Comparison of ENCODE assay signal across 30 mouse cellular contexts in the genomic region with DNA sequence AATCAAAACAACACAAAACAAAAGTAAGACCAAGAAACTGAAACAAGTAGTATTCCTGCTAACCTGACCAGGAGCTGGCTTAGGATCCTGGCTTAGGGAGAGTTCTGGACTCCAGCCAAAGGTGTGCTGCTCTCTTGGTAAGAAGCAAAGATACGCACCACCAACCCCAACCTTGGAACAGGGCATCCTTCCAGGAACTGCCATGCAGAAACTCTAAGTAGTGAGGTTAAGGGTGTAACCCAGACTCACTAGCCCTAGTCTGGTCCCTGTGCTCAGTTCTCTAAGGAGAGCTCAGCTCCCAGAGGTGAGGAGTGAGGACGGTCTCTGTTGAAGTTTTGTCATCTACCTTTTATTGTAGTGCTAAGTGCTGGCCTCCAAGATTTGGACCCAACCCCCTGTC.
DNase-seq lines count a peak whose midpoint lies in the region; ATAC-seq and TF ChIP-seq lines count a peak whose summit lies in the region.
"Had no signal": no experiment of that assay in that cellular context is flagged by ENCODE, and none has a peak within 500 bp of the region (broad histone marks: within the 10 kb centered on the region; RNA-seq: fewer than 3 reads in every experiment).

No protein-coding gene starts in this region.

- ATAC-seq in kidney, embryonic 14.5 days (ENCODE audit: low FRiP score, low TSS enrichment) = no peak
- ATAC-seq: forebrain, embryonic 16.5 days; hindbrain, embryonic 16.5 days; intestine, embryonic 16.5 days; midbrain, embryonic 16.5 days; Patski had no signal

- H3K4me2 ChIP-seq in kidney, embryonic 14.5 days (replicated peaks; ENCODE audit: low read depth, low read length) = no peak overlapping the region
- H3K4me2 ChIP-seq: heart, embryonic 11.5 days; liver, embryonic 15.5 days; lung, embryonic 15.5 days; neural tube, embryonic 13.5 days; stomach, embryonic 15.5 days had no signal

- TF ChIP-seq POLR2A in kidney, adult 2 months (IDR thresholded peaks at IDR 0.05; ENCODE audit: low read depth, low read length) = no peak

- H3K36me3 ChIP-seq in kidney, adult 2 months (ENCODE audit: control insufficient read depth, insufficient read depth, low read length) = no peaks in the 10 kb centered on the region
- H3K36me3 ChIP-seq in kidney, embryonic 14.5 days (ENCODE audit: control insufficient read depth, insufficient read depth, low read length) = no peaks in the 10 kb centered on the region
- H3K36me3 ChIP-seq: forebrain, embryonic 10.5 days; G1E; liver, embryonic 15.5 days; lung, embryonic 15.5 days; neural tube, embryonic 13.5 days; stomach, embryonic 15.5 days had no signal

- no peak overlapping the region for H3K9ac ChIP-seq in kidney, embryonic 14.5 days (ENCODE audit: low read depth, low read length)
- H3K9ac ChIP-seq: liver, embryonic 15.5 days; lung, embryonic 15.5 days; neural tube, embryonic 13.5 days; stomach, embryonic 15.5 days had no signal

- no peak for TF ChIP-seq CTCF in kidney, adult 2 months (conservative IDR thresholded peaks at IDR 0.05; ENCODE audit: insufficient read depth, insufficient read length, low read depth, low read length)

- H3K4me3 ChIP-seq in kidney, adult 2 months (ENCODE audit: insufficient read depth, low read depth, low read length) = no peak overlapping the region
- no peak overlapping the region for H3K4me3 ChIP-seq in kidney, embryonic 14.5 days (ENCODE audit: low read length)
- H3K4me3 ChIP-seq: forebrain, embryonic 10.5 days; layer of hippocampus, adult 2 months; liver, embryonic 15.5 days; lung, embryonic 15.5 days; myocyte; neural tube, embryonic 13.5 days; stomach, embryonic 15.5 days had no signal

- no peaks in the 10 kb centered on the region for H3K9me3 ChIP-seq in kidney, embryonic 14.5 days (ENCODE audit: control insufficient read depth, low read length)
- H3K9me3 ChIP-seq: forebrain, embryonic 10.5 days; G1E; liver, embryonic 15.5 days; lung, embryonic 15.5 days; neural tube, embryonic 13.5 days; stomach, embryonic 15.5 days had no signal

- no peak overlapping the region for H3K27ac ChIP-seq in kidney, adult 2 months (ENCODE audit: insufficient read depth, low read depth, low read length)
- no peak overlapping the region for H3K27ac ChIP-seq in kidney, embryonic 14.5 days (ENCODE audit: low read depth, low read length)
- H3K27ac ChIP-seq: forebrain, embryonic 10.5 days; layer of hippocampus, adult 2 months; liver, embryonic 15.5 days; lung, embryonic 15.5 days; neural tube, embryonic 13.5 days; stomach, embryonic 15.5 days had no signal

- DNase-seq in kidney, adult 2 months = peak; percentile 88
- DNase-seq in cerebellum, adult 8-10 months = peak; percentile 68
- peak; percentile 69 to 77 for DNase-seq in cerebellum, postnatal 25 days
- peak; percentile 66 for DNase-seq in kidney, postnatal 25 days
- no peak for DNase-seq in yolk sac, embryonic 10.5 days (ENCODE audit: low spot score)
- no peak for DNase-seq in spleen, postnatal 10 days (ENCODE audit: low spot score in 2 of 2)
- DNase-seq: adrenal gland, adult 2 months; B cell, adult 2 months; gastrocnemius, postnatal 14 days; heart, adult 11 months; lung, postnatal 36 days; retina, postnatal 1 day; right cerebral cortex, postnatal 25 days; thymus, adult 2 months; thymus, postnatal 4 days had no signal

- no peaks in the 10 kb centered on the region for H3K4me1 ChIP-seq in kidney, adult 2 months (ENCODE audit: control insufficient read depth, insufficient read depth, low read length)
- no peaks in the 10 kb centered on the region for H3K4me1 ChIP-seq in kidney, embryonic 14.5 days (ENCODE audit: control insufficient read depth, insufficient read depth, low read length)
- H3K4me1 ChIP-seq: liver, embryonic 15.5 days; lung, embryonic 15.5 days; neural tube, embryonic 13.5 days; stomach, embryonic 15.5 days had no signal

- no peaks in the 10 kb centered on the region for H3K27me3 ChIP-seq in kidney, adult 2 months (replicated peaks; ENCODE audit: control insufficient read depth, insufficient read depth, low read length)
- H3K27me3 ChIP-seq in kidney, embryonic 14.5 days (ENCODE audit: control insufficient read depth, insufficient read depth, low read length) = no peaks in the 10 kb centered on the region
- H3K27me3 ChIP-seq: liver, embryonic 15.5 days; lung, embryonic 15.5 days; Patski; stomach, embryonic 15.5 days had no signal

- WGBS in kidney, adult 2 months = 47% methylated on average over 2 of the region's 2 CpGs
- WGBS in kidney, embryonic 14.5 days = 73% methylated on average over 2 of the region's 2 CpGs

Comparison
In these comparisons a context has a peak if more than half of its experiments do, and no peak if none do; other contexts are left out.
1. DNase-seq: peak in kidney, adult 2 months (single experiment), cerebellum, adult 8-10 months (single experiment), cerebellum, postnatal 25 days (2 of 2) and kidney, postnatal 25 days (2 of 2); none in yolk sac, embryonic 10.5 days (single experiment) and spleen, postnatal 10 days (0 of 2).